Mouse (Mus musculus): ENCODE measurements around the gene Mpg. TPM values are rescaled to one million over a fixed set of nuclear protein-coding genes. Genes with fewer than 3 reads are reported as not detected.

Mpg gene
- total RNA-seq, 4 experiments from 2014 or later: 18.2 to 41.0 (median 33.3) TPM

GRCm38 (mm10) chr11:32201922-32202685 lies 24.2 kb upstream of the Mpg start:
- no peak for DNase-seq

- peak; percentile 97 for DNase-seq
These were observed 21.0 kb upstream of the Mpg start, which contains the start of gene Snrnp25 for GRCm38 (mm10) chr11:32205058-32205873. Snrnp25 (plus strand) TSS chr11:32205415.

GRCm38 (mm10) chr11:32210623-32211022 lies 15.7 kb upstream of the Mpg start:
- DNase-seq: no peak

- no peak for DNase-seq
These were observed 10.7 kb upstream of the Mpg start for GRCm38 (mm10) chr11:32215372-32216162.

- no peak for DNase-seq
These were observed 9.5 kb upstream of the Mpg start for GRCm38 (mm10) chr11:32216851-32217250.

GRCm38 (mm10) chr11:32218501-32219050 lies 7.7 kb upstream of the Mpg start:
- DNase-seq: no peak

GRCm38 (mm10) chr11:32219287-32219686 lies 7.0 kb upstream of the Mpg start:
- DNase-seq: no peak

- no peak for DNase-seq
These were observed 5.6 kb upstream of the Mpg start for GRCm38 (mm10) chr11:32220607-32221224.

GRCm38 (mm10) chr11:32221225-32221950 lies 4.9 kb upstream of the Mpg start:
- no peak for DNase-seq

- DNase-seq: no peak
These were observed 4.3 kb upstream of the Mpg start, which contains the start of gene Rhbdf1 for GRCm38 (mm10) chr11:32221951-32222409. Rhbdf1 (minus strand) TSS chr11:32222300.

- no peak for DNase-seq
These were observed 3.6 kb upstream of the Mpg start for GRCm38 (mm10) chr11:32222570-32223194.

GRCm38 (mm10) chr11:32223297-32223967 lies 2.9 kb upstream of the Mpg start:
- DNase-seq: no peak

GRCm38 (mm10) chr11:32224468-32225139 lies 1.7 kb upstream of the Mpg start:
- no peak for DNase-seq

GRCm38 (mm10) chr11:32225222-32226104 lies 842 bp upstream of the Mpg start:
- no peak for DNase-seq

GRCm38 (mm10) chr11:32227041-32227440 lies 736 bp downstream of the Mpg start:
- DNase-seq: no peak

GRCm38 (mm10) chr11:32227555-32227954 lies 1.2 kb downstream of the Mpg start:
- no peak for DNase-seq

GRCm38 (mm10) chr11:32228292-32228845 lies 2.1 kb downstream of the Mpg start:
- DNase-seq: no peak

GRCm38 (mm10) chr11:32230220-32230619 lies 3.9 kb downstream of the Mpg start:
- DNase-seq: no peak
